Mouse (Mus musculus) heart, postnatal 36 days (tissue): ENCODE measurements around the gene Tmtc4. TPM values are rescaled to one million over a fixed set of nuclear protein-coding genes. Genes with fewer than 3 reads are reported as not detected.

Experiments
- DNase-seq, 2 experiments: peaks; one replicate each; pipeline ENCODE4 v3.0.0; 2021 to 2022
- intact Hi-C: fragments of 180-260 bp; cut with DNase I; formaldehyde crosslinking; loops from one replicate; pipeline ENCODE4 v1.15.1; 2025
- total RNA-seq, 2 experiments: library from RNA; stranded (reverse); gene quantifications; 2 replicates each; pipeline ENCODE4 v1.2.3; 2021

The Tmtc4 gene
- total RNA-seq, 2 experiments from 2014 or later: 11.2 to 13.0 TPM

DNA sequence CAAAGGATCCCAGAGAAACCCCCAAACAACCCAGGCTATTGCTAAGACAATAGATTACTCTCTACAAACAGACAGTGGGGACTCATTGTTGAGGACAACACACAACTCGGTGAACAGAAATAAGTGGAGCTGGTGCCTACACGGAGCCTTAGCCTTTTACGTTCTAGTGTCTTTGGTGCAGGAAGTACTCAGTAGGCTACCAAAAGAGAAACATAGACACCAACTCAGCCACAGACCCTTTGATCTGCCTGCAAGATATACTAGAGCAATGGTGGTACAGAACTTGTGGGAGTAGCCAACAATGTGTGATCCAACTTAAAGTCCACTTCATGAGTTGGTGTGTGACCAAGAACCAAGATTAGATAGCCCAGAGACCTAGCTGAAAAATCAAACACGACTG is 75.8 kb downstream of the Tmtc4 start:
- intact Hi-C loops: no loop called here
- no peak for DNase-seq

DNA sequence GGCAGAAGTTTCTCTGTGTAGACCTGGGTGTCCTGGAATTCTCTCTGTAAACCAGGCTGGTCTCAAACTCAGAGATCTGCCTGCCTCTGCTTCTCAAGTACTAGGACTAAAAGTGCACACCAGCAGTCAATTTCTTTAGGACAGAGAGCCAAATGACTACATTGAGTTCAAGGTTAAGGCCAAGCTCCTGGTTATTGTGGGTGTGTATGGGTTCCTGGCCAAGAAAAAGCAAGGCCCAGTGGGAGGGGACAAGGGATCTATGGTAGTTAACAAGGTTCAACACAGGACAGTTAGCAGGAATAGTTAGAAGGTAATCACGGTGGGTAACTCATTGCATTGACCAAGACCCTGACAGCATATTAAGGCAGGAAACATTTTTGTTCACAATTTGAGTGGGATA is 78.8 kb downstream of the Tmtc4 start:
- no peak for DNase-seq
- intact Hi-C loops: no loop called here

DNA sequence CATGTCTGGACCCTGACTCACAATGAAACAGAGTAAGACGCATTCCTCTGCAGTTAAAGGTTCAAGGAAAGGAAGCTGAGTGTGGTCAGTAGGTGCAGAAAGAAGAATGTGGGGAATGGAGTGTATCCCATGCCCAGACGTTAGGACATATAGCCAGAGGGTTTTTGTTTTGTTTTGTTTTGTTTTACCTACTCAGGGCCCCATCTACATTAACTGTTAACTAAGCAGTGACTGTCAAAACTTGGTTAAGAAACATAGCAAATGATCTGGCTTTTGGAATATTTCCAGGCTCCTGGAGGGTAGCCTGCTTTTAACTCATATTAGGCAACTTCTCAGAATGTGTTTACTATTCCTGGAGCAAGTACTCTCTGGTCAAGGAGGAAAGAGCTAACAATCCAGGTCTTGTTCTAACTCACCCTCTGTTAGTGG is 79.9 kb downstream of the Tmtc4 start:
- no peak for DNase-seq
- intact Hi-C loops: no loop called here

DNA sequence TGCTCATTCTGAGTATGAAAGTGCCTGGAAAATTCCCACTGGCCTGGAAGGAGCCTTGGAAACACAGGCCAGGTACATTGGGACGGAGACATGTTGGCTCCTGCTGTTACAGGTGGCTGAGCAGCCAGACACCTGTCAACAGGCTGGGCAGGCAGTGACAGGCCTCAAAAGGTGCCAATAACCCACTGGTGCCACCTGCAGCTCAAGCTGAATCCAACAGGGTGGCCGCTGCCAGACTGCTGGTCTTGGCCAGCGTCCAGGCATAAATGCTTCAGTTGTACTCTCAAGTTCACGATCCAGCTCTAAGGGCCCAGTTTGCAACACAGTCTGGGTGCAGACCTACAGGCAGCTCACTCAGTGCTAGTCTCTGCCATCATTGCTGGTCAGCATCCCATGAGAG is 81.0 kb downstream of the Tmtc4 start:
- intact Hi-C loops: no loop called here
- DNase-seq: peak; percentile 69 to 71

DNA sequence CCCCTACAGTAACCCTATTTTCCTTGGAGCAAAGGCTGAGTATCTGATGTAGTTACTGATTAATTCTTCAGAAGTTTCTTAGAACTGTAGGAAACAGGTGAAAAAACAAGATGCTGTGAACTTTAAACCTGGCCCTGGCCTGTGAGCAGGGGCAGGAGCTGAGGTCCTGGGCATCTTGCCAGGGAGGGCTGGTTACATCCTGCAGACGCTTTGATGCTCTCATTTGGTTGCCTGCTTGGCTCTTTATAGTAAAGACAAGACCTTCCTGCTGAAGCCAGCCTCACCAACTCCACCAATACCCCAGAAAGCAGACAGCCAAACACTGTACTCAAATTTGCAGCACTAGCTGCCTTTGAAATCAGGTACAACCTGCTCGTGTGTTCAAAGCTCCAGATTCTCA is 81.7 kb downstream of the Tmtc4 start:
- DNase-seq: peak in 1 of 2 experiments; percentile 42
- intact Hi-C loops: no loop called here

DNA sequence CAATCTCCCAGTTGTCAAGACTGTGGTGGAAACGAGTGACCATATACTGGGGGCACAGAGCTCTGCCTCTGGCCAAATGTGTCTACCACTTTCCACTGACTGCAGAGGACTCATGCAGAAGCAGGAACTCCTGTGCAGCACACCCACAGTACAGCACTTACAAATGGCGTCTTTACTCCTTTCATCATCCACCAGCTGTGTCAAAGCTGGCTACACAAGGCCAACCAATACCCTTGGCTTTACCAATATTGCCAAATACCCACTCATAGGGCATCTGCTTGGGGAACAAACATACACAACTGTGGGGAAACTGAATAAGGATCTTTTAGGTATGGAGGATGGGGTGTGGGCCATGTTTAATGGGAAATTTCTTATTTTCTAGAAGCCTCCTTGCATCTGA is 82.1 kb downstream of the Tmtc4 start:
- DNase-seq: no peak
- intact Hi-C loops: no loop called here

DNA sequence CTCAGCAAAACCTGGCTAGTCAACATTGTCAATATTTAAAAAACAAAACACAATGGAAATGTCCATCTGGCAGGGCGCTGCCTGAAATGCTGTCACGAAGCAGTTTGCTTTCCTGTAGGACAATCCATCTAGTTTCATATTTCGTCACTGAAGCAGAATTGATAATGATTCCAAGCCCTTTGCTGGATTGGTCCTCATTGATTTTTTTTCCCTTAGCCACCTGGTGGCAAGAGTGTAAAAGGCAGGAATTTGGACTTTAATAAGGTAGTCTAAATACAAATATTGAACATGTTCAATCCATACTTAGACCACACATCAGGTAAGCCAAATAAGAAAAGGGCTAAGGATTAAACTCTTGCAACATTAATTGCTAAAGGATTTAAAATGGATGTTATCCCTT is 82.7 kb downstream of the Tmtc4 start:
- no peak for DNase-seq
- intact Hi-C loops: no loop called here

DNA sequence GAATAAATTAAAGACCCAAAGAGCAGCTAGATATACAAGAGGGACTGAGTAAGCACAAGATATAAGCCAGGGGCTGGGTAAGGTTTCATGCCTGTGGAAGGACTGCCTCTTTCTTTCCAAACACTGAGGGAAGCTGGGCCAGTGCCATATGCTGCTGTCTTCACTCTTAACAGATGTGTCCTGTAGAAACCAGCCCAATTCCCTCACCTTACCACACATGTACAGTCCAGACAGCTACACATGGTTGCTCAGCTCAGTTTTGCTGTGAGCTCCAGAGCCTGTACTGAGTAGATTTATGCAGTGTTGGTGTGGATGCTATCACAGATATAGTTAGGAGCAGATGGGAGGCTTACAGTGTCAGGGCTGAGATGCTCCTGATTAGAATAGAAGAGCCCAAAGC is 83.2 kb downstream of the Tmtc4 start:
- no peak for DNase-seq
- intact Hi-C loops: no loop called here

DNA sequence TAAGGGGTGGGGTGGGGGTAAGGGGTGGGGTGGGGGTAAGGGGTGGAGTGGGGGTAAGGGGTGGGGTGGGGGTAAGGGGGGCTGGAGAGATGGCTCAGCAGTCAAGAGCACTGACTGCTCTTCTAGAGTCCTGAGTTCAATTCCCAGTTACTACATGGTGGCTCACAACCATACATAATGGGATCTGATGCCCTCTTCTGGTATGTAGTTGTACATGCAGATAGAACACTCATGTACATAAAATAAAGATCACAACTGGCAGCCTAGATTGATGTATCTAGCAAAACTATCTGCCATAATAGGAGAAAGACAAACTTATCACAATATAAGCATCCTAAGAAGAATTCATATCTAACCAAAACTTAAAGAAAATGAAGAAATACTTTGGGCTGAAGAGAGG is 85.3 kb downstream of the Tmtc4 start:
- DNase-seq: no peak
- intact Hi-C loops: no loop called here

DNA sequence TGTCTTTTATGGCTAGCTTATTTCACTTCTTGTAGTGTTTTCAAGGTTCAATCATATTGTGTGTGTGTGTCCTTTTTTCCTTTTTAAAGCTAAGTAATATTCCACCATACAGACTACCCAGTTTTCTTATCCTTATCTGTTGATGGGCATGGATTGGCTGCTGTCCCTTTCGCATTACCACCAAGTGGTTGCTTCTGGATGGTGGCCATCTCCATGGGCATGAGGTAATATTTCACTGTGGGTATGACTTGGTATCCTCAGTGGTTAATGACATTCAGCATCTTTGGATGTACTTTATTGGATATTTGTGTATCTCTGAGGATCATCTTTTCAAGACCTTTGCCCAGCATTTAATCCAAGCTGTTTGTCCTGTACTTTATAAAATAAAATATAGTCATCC is 87.7 kb downstream of the Tmtc4 start:
- intact Hi-C loops: no loop called here
- no peak for DNase-seq

DNA sequence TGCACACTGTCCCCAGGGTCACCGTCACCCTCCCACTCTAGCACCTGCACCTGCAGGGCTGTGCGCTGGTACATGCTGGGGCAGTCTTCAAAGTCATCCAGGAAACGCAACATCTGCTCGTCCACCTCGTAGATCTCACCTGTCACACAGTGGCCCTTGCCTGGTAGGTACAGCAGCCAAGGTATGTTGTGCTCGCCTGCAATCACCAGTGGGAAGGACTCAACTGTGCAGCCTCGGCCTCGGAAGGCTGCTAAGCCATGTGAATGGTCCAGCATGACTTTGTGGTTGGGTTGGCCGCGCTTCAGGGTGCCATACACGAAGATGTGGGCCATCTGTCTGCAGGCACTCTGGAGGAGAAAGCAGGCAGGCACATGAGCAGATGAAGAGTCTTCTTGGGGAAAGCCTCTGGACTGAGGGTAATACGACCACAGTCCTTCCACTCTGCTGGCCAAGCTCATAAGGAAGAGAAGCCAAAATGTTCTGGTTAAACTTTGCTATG is 92.3 kb downstream of the Tmtc4 start:
- no peak for DNase-seq
- intact Hi-C loops: no loop called here

DNA sequence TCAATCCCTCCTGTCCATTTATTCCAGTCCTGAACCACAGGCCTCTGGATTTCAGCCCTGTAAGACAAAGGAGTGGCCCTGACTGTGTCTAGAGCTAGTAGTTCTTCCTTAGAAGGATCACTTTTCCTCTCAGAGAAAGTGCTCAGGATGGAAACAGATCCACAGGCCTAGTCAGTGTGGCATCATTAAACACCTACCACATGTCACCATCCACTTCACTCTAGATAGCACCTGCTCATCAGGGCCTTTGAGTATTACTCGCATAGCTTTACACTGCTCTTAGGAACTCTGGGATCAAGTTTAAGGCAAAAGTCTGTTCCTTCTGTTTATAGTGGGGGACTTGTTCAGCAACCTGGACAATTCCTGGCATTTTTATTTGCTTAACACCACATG is 95.4 kb downstream of the Tmtc4 start:
- no peak for DNase-seq
- intact Hi-C loops: no loop called here

DNA sequence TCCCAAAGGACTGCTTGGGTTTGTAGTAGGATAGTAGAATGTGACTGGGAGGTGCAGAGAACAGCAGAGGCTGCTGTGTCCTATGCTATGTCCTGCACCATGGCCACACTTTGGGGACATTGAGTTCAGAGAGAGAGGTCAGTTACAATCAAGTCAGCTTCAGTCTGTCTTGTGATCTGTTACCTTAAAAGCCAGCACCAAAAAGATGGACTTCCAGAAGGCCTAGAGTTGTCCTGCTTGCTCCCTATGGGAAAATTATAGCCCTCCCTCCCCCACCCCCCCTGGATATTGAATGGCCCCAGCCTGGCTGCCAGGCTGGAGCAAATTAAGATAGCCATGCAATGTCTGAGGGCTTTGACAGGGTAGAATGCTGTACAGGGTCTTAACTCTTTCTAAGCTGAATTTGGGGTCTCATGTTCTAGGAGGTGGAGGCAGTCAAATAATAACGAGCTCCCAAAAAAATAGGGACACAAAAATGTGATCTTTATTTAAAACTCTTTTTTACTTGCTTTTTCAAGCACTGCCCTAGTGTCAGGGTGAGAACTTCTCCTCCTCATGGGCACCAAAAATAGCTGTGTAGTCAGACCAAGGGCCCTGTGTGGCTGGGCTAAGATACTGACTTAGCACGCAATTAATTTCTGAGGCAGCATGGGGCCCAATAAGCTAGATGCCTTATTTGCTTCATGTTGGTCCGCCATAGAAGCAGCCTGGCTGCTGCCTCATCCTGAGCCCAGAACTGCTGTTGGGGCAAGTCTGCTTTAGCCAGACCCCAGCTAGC is 95.9 kb downstream of the Tmtc4 start:
- intact Hi-C loops: no loop called here
- no peak for DNase-seq

DNA sequence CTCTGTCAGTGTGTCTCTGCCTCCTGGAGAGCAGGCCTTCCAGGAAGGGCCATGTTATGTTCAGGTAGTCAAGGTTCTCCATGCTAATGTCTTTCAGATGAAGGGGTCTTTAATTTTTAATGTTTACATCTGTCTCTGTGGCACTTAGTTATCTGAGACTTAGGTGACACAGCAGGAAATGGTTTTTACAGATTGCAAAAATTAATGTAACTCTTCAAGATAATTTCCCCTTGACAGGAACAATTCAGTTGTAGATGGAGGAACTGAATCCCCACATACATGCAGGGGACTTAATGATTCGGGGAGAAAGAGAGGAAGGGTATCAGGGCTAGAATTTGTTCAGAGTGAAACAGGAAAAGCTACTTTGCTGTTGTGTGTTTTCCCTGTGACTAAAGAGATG is 96.6 kb downstream of the Tmtc4 start:
- no peak for DNase-seq
- intact Hi-C loops: no loop called here

DNA sequence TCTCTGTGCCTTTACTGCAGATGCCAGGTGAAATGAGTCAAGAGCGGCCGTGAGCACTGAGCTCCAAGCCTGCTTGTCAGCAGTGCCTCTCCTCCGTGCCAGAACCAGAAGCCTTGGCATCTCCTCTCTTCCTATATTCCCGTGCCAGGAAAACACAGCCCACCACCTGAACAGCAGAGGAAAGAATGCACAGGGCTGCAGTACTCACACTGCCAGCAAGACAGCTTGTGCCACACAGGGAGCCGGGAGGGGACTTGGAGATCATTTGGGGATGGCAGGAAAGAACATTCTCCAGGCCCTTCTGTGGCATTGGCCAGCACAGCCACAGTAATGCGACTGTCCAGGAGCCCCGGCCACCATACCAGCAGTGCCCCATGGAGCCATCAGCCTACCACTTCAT is 97.9 kb downstream of the Tmtc4 start:
- intact Hi-C loops: no loop called here
- DNase-seq: no peak

DNA sequence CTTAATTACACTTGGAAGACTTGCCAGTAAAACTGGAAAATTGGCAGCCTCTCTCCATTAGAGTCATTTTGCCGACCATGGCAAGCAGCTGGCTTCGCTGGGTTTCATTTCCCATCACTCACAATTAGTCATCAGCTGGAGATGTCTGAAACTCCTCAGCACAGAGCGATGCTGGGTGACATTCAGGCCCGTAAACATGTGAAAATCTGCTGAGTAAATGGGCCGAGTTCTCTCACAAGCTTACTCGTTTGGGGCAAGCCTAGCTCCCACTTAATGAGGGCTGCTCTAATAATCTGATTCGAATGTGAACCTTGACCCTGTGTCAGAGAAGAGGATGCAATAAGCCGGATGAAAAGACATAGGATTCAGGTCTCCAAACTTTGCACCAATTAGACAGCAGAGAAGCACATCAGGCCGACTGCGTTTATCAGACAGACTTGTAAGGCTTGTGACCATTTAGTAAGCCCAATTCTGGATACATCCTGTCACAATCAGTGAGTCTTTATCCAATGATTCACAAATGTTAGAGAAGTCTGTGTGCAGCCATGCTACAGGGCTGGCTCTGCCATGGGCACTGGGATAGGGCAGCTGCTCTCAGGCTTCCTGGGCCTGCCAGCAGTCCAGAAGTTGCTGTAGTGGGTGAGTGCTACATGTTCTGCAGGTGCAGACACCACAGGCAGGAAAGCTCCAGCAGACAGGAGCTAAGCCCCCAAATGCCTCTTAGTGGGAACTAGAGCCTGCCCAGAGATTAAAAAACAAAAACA is 99.8 kb downstream of the Tmtc4 start:
- intact Hi-C loops: no loop called here

DNA sequence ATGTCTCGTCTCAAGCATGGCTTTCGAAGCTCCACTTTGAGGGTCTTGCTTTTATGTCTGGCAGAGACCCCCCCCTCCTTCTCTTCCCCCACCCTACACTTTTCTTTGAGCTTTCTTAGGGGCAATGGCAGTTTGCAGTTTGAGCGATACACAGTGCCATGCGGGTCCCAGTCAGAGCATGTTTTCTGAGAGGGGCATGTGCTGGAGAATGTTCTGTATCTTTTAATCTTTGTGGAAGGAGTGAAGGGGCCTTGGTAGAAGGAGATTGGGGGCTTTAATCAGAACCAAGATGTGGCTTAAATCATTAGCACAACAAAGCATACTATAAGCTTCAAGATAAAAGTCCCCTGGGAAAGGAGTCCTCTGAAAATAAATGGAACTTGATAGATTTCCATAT is 100.4 kb downstream of the Tmtc4 start:
- DNase-seq: no peak
- intact Hi-C loops: no loop called here

More for the DNA sequence above, 99.8 kb downstream of the Tmtc4 start:
- DNase-seq: no peak

DNA sequence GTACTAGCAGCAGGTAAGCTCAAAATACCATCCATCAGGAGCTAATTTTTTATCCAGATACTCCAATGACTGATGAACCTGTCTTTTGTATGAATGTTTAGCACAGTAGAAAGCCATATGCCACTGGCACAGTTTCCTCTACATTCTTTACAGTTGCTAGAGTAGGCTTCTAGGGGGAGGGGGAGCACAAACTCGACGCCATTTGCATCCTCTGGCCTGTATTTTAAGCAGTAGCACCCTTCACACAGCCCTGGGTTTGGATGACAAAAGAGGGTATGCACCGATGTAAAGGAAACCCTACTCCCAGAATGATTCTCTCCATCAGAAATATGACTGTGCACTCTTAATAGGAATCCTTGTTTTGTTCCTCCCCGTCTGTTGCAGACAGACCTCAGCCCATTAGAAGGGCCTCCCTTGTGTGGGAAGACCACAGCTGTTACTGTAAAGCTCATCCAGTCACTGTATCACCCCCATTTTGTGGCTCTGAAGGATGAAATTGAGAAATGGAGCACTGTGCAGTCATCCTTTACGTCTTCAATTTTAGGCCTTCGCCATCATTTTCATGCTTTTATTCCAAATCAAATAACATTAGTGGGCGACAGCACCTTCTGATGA is 100.9 kb downstream of the Tmtc4 start:
- no peak for DNase-seq

DNA sequence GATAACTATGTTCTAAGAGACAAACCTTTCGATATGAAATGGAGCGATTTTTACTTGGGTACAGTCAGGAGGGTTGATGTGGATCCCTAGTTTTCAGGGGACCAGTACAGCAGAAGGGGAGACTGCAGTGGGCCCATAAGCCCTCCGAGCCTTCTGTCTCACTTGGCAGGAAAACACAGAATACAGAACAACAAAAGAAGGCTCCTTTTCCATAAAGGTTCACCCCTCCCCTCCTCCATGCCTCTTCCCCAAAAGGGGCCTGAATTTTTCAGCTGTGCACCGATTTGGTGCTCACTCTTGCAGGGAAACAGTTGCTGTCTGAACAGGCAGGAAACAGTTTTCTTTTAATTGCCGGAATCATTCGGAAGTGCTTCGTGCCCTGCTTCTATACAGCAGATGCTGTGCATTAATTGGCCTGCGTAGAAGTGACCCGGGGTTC is 101.6 kb downstream of the Tmtc4 start:
- DNase-seq: no peak
- intact Hi-C loops: no loop called here

More for the DNA sequence above, 100.9 kb downstream of the Tmtc4 start:
- intact Hi-C loops: no loop called here

DNA sequence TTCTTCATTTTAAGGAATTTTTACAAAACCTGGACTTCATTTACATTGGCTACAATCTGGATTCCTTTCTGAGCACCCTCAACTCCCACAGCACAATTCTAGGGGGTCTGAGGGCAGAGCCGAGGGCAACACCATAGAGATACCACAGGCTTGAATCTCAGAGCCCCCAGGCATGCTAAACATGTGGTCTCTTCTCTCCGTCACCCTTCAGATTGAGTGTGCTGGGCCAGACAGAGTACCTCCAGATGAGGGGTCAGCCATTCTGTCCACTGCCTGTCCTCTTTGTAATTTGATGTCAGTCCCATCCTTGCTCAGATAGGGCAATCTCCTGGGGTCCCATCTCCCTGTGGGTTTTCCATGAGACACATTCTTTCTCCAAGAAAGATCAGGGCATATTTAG is 102.1 kb downstream of the Tmtc4 start:
- DNase-seq: no peak
- intact Hi-C loops: no loop called here

DNA sequence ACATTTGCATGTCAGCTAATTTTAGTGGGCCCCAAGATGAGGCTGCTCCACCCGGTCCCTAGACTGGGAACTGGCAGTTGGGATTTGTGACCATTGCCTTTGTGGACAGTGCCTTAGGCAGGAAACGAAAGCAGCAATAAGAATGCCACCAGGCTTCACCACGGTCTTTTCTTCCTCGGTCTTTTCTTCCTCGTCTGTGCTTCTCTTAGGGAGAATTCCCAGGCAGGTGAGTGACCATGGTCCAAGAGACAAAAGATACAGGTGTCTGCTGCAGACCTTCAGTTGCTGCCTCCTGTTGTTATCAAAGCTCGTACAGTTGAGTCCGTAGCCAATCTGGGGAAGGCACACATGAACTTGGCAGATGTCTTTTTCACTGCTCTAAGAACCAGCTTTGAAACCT is 103.5 kb downstream of the Tmtc4 start:
- intact Hi-C loops: no loop called here
- DNase-seq: no peak
